Mouse (Mus musculus): ENCODE data around the gene Ccp110. TPM values are rescaled to one million over a fixed set of nuclear protein-coding genes. Genes with fewer than 3 reads are reported as not detected.

Ccp110 gene
- polyA plus RNA-seq (2015; fragmentation: Nextera tagmentation; extraction: Ambion mirVana) = 2.7 and 3.5 TPM in 2 replicates

DNA sequence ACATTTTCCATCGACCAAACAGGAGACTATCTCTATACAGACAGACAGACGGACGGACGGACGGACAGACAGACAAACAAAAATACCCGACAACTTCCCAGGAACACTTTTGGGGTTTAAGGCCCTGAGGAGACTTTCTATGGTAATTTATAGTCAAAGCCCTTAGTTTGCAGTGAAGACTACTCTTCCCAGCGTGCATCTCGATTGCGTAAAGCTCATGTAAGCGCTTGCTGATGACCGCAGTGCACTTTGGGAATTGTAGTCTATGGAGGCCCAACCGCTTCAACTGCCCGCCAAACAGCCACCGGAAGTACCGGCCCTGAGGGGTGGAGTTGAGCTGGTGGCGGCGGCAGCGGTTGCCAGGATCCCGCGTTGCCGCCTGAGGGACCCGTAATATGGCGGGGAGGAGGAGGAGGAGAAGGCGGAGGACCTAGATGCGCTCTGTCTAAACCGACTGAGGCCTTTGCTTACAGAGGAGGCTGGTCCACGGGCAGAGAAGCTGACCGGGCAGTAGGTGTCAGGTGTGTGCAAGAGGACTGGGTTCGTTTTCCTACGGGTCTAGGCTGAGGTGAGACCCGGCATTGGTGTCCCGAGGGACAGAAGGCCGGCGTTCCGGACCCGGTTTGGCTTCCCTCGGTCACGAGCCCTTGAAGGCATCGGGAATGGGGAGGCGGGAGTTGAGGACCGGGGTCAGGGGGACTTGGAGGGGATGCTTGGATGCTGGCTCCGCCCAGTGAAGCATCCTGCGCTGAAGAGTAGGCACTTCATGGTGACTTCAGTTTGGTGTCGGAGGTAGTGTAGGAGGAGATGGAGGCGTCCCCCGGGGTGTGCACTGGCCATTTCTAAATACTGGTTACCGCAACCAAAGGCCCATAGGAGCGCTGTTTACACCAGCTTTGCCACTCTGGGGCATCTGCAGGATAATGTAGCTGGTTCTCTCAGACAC is at the start of gene Ccp110:
Gene Ccp110 (plus strand): TSS at position 325 of the 946 bp plus-strand sequence.
- WGBS (ENCODE audit: insufficient replicate concordance) = 2% methylated on average over 48 of the region's 48 CpGs
- Histone ChIP-seq H3K4me3 (ENCODE audit: low read depth, low read length) (peak within 1 kb of the TSS; percentile 75), H3K9me3 (ENCODE audit: low read length) (no peaks in the 10 kb centered on the region), H3K27me3 (ENCODE audit: insufficient read depth, low read length) (no peaks in the 10 kb centered on the region), H3K4me2 (ENCODE audit: low read depth, low read length) (peak within 1 kb of the TSS; percentile 87), H3K27ac (ENCODE audit: low read depth) (peak within 1 kb of the TSS; percentile 36; the same call in 1 of the 2 replicates), H3K36me3 (replicated peaks; ENCODE audit: insufficient read depth, low read length) (no peaks in the 10 kb centered on the region), H3K9ac (replicated peaks) (peak within 1 kb of the TSS; percentile 66), H3K4me1 (ENCODE audit: insufficient read depth) (peaks cover 8% of the 10 kb centered on the region)
- ATAC-seq (peak; percentile 99), DNase-seq (peak; percentile 95)
- TF ChIP-seq EP300 (IDR thresholded peaks at IDR 0.05; ENCODE audit: low read depth) (peak; percentile 75), CTCF (IDR thresholded peaks at IDR 0.05; ENCODE audit: low read depth) (peak; percentile 43)

DNA sequence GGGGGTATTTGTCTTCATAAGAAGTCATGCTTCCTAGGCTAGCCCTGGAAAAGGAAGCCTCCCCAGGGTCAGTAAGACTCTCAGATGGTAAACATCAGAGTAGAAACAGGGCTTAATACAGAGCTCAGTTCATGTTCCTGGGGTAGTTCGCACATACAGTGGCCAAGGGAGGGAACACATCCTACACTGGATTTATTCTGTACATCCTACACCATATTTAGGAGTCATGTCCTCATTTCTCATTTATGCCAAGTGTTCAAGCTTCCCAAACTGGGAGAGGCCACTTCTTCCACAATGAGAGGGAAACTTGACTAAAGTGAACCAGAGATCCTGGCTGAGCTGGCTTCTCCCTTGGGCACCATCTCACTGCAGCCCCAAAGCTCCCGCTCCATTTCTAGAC is 44.6 kb upstream of the Ccp110 start:
- ATAC-seq = no peak

DNA sequence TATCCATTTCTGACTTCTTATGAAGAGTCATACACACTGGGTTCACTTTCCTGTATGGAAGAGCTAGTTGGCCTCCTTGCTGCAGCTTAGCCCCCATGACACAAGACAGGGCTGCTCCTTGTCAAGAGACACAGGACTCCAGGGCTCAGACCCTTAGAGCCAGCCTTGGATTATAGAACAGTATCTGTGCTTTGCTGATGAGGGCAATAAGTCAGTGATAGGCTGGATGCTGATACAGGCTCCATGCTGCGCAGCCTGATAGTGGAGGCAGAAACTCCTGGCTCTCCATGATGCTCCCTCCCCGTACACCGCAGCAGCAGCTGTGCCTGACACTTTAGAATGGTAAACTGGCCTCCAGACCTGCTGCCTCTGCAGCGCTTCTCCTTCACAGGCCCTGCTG is 42.2 kb upstream of the Ccp110 start:
- Histone ChIP-seq H3K4me1 (ENCODE audit: insufficient read depth) (no peaks in the 10 kb centered on the region), H3K27ac (ENCODE audit: low read depth) (no peak overlapping the region), H3K9me3 (ENCODE audit: low read length) (no peaks in the 10 kb centered on the region), H3K36me3 (replicated peaks; ENCODE audit: insufficient read depth, low read length) (no peaks in the 10 kb centered on the region), H3K4me3 (ENCODE audit: low read depth, low read length) (no peak overlapping the region), H3K27me3 (ENCODE audit: insufficient read depth, low read length) (no peaks in the 10 kb centered on the region), H3K9ac (replicated peaks) (no peak overlapping the region), H3K4me2 (ENCODE audit: low read depth, low read length) (no peak overlapping the region)
- DNase-seq (no peak), ATAC-seq (no peak)
- WGBS (ENCODE audit: insufficient replicate concordance) = 72% methylated on average over 4 of the region's 4 CpGs
- no peak for TF ChIP-seq EP300 (IDR thresholded peaks at IDR 0.05; ENCODE audit: low read depth)
- no peak for TF ChIP-seq CTCF (IDR thresholded peaks at IDR 0.05; ENCODE audit: low read depth)

More for the DNA sequence above, 44.6 kb upstream of the Ccp110 start:
- Histone ChIP-seq H3K27ac (ENCODE audit: low read depth) (no peak overlapping the region), H3K4me2 (ENCODE audit: low read depth, low read length) (no peak overlapping the region), H3K4me3 (ENCODE audit: low read depth, low read length) (no peak overlapping the region), H3K36me3 (replicated peaks; ENCODE audit: insufficient read depth, low read length) (no peaks in the 10 kb centered on the region), H3K27me3 (ENCODE audit: insufficient read depth, low read length) (no peaks in the 10 kb centered on the region), H3K9ac (replicated peaks) (no peak overlapping the region), H3K9me3 (ENCODE audit: low read length) (0 out of 2 replicates have a peak, but pooled peaks cover 4% of the 10 kb centered on the region), H3K4me1 (ENCODE audit: insufficient read depth) (no peaks in the 10 kb centered on the region)
- 70% methylated on average over 2 of the region's 2 CpGs for WGBS (ENCODE audit: insufficient replicate concordance)
- no peak for TF ChIP-seq CTCF (IDR thresholded peaks at IDR 0.05; ENCODE audit: low read depth)
- TF ChIP-seq EP300 (IDR thresholded peaks at IDR 0.05; ENCODE audit: low read depth) = no peak
- DNase-seq = no peak

DNA sequence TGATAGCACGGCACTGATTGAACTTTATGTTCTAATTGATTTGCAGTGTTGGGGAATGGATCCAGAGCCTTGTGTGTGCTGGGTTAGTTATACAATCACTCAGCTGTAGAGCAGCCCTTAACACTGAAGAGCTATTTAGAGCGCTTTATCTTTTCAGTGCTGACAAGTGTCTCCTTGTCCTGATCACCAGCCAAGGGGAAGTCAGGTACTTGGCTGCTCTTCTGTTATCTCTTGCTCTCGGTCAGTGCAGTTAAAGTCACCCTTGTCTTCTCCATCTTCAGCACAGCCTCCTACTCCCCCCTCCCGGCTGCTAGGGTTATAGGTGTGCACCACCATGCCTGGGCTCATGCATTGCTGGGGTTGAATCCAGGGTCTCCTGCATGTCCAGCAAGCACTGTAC is 35.5 kb upstream of the Ccp110 start:
- no peaks in the 10 kb centered on the region for H3K36me3 ChIP-seq (replicated peaks; ENCODE audit: insufficient read depth, low read length)
- no peak for ATAC-seq
- no peak for TF ChIP-seq CTCF (IDR thresholded peaks at IDR 0.05; ENCODE audit: low read depth)
- no peak for TF ChIP-seq EP300 (IDR thresholded peaks at IDR 0.05; ENCODE audit: low read depth)

DNA sequence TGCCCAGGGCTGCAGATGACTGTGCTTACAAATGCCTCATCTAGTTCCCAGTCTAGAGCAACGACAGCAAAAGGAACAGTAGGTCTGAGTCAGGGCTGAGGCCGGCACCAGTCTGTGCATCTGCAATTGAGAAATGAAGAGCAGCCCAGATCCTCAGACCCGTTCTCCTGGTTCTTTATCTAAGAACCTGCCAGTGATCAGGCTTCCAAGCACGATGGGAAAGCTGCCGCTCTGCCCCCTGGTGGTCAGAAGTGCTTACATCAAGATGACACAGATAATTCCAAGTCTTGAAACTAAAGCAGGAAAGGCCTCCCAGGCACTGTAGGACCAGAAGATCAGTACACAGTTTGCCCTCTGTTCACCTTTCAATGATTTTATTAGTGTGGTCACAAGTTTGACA is 24.2 kb upstream of the Ccp110 start:
- WGBS (ENCODE audit: insufficient replicate concordance) = 33% methylated on average over 5 of the region's 5 CpGs
- no peaks in the 10 kb centered on the region for H3K27me3 ChIP-seq (ENCODE audit: insufficient read depth, low read length)
- peak; percentile 66 for ATAC-seq
- H3K4me2 ChIP-seq (ENCODE audit: low read depth, low read length) = no peak overlapping the region
- no peaks in the 10 kb centered on the region for H3K9me3 ChIP-seq (ENCODE audit: low read length)
- H3K9ac ChIP-seq (replicated peaks) = no peak overlapping the region
- no peak overlapping the region for H3K4me3 ChIP-seq (ENCODE audit: low read depth, low read length)
- no peak overlapping the region for H3K27ac ChIP-seq (ENCODE audit: low read depth)
- H3K36me3 ChIP-seq (replicated peaks; ENCODE audit: insufficient read depth, low read length) = peaks cover 51% of the 10 kb centered on the region
- H3K4me1 ChIP-seq (ENCODE audit: insufficient read depth) = no peaks in the 10 kb centered on the region
- TF ChIP-seq EP300 (IDR thresholded peaks at IDR 0.05; ENCODE audit: low read depth) = no peak
- peak; percentile 88 for TF ChIP-seq CTCF (IDR thresholded peaks at IDR 0.05; ENCODE audit: low read depth)
- peak; percentile 85 for DNase-seq

More for the DNA sequence above, 35.5 kb upstream of the Ccp110 start:
- no peak overlapping the region for H3K27ac ChIP-seq (ENCODE audit: low read depth)
- H3K4me2 ChIP-seq (ENCODE audit: low read depth, low read length) = no peak overlapping the region
- WGBS (ENCODE audit: insufficient replicate concordance) = 71% methylated on average over 4 of the region's 4 CpGs
- no peaks in the 10 kb centered on the region for H3K27me3 ChIP-seq (ENCODE audit: insufficient read depth, low read length)
- H3K4me1 ChIP-seq (ENCODE audit: insufficient read depth) = no peaks in the 10 kb centered on the region
- H3K4me3 ChIP-seq (ENCODE audit: low read depth, low read length) = no peak overlapping the region
- H3K9ac ChIP-seq (replicated peaks) = no peak overlapping the region
- no peaks in the 10 kb centered on the region for H3K9me3 ChIP-seq (ENCODE audit: low read length)
- DNase-seq = no peak

DNA sequence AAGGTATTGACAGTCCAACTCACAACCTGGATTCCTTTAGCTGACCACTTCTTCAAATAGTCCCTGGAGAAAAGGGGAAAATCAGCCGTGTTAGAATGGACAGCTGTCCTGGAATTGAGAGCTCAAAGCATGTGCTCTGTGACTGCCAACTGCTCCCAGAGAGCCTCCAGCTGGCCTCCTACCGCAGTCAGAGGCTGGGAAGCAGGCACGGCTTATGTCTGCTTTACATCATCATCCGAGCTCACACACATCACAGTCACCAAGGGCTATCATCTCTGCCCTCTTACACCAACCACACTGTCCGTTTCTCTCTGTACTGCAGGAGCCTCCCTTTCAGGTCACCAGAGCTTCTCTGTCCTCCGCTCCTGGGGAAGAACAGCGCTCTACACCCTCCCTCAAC is 23.3 kb upstream of the Ccp110 start:
- DNase-seq (no peak), ATAC-seq (no peak)
- no peak overlapping the region for H3K4me3 ChIP-seq (ENCODE audit: low read depth, low read length)
- WGBS (ENCODE audit: insufficient replicate concordance) = 93% methylated on average over 7 of the region's 7 CpGs
- no peaks in the 10 kb centered on the region for H3K9me3 ChIP-seq (ENCODE audit: low read length)
- peaks cover 58% of the 10 kb centered on the region for H3K36me3 ChIP-seq (replicated peaks; ENCODE audit: insufficient read depth, low read length)
- no peak overlapping the region for H3K9ac ChIP-seq (replicated peaks)
- H3K4me1 ChIP-seq (ENCODE audit: insufficient read depth) = no peaks in the 10 kb centered on the region
- H3K27ac ChIP-seq (ENCODE audit: low read depth) = no peak overlapping the region
- no peak overlapping the region for H3K4me2 ChIP-seq (ENCODE audit: low read depth, low read length)
- H3K27me3 ChIP-seq (ENCODE audit: insufficient read depth, low read length) = no peaks in the 10 kb centered on the region
- TF ChIP-seq EP300 (IDR thresholded peaks at IDR 0.05; ENCODE audit: low read depth) (no peak), CTCF (IDR thresholded peaks at IDR 0.05; ENCODE audit: low read depth) (no peak)
